Mouse (Mus musculus) liver, embryonic 16.5 days (tissue): ENCODE data around the gene Sept14. TPM values are rescaled to one million over a fixed set of nuclear protein-coding genes. Genes with fewer than 3 reads are reported as not detected.
A peak's percentile ranks its signal among the peaks of the same experiment; 100 is the strongest.
"Not testable (repeated sequence)": the region's sequence is repeated elsewhere in the genome, so short reads cannot be mapped to it uniquely, and the experiment has no call there.

Experiments
- ATAC-seq: fragments of 200-750 bp; cut with Nextera tagmentation; 2 replicates; pipeline ENCODE4 v1.8.0; 2017; ENCODE audit warnings: low read depth, mild to moderate bottlenecking, moderate number of reproducible peaks, moderate library complexity
- H3K27ac ChIP-seq: fragments of 300-500 bp; sonication (generic); 2 replicates; pipeline ENCODE4 v1.5.1; 2014; ENCODE audit warnings: mild to moderate bottlenecking, low read length
- H3K27me3 ChIP-seq: fragments of 300-500 bp; sonication (generic); 2 replicates; pipeline ENCODE4 v1.6.1; 2014; ENCODE audit warnings: low read depth, low read length, mixed read lengths; ENCODE audit not compliant: control insufficient read depth, insufficient read depth
- H3K36me3 ChIP-seq: fragments of 300-500 bp; sonication (generic); 2 replicates; pipeline ENCODE4 v1.6.1; 2014; ENCODE audit warnings: mild to moderate bottlenecking; ENCODE audit not compliant: control insufficient read depth, insufficient read depth
- H3K4me1 ChIP-seq: fragments of 300-500 bp; sonication (generic); 2 replicates; pipeline ENCODE4 v1.6.1; 2014; ENCODE audit warnings: low read depth, low read length, mixed read lengths; ENCODE audit not compliant: control insufficient read depth
- H3K4me2 ChIP-seq: fragments of 300-500 bp; sonication (generic); 2 replicates; pipeline ENCODE4 v1.6.1; 2014; ENCODE audit warnings: low read depth, low read length, mixed read lengths
- H3K4me3 ChIP-seq: fragments of 300-500 bp; sonication (generic); 2 replicates; pipeline ENCODE4 v1.5.1; 2014; ENCODE audit warnings: low read depth, mild to moderate bottlenecking, low read length
- H3K9ac ChIP-seq: fragments of 300-500 bp; sonication (generic); 2 replicates; pipeline ENCODE4 v1.6.1; 2014; ENCODE audit warnings: low read depth, low read length
- H3K9me3 ChIP-seq: fragments of 300-500 bp; sonication (generic); replicated peaks from 2 replicates; pipeline ENCODE4 v1.6.1; 2016; ENCODE audit warnings: low read length; ENCODE audit not compliant: control insufficient read depth
- WGBS: fragments of 180-500 bp; shearing (Covaris S2); extraction: QIAGEN DNeasy Blood & Tissue Kit; methylation state at CpG from one replicate; pipeline ENCODE4 v1.1.7; 2014; ENCODE audit not compliant: insufficient replicate concordance; 5-methylcytosine and 5-hydroxymethylcytosine counted together
- polyA plus RNA-seq: library from polyadenylated mRNA; unstranded; fragments of >200 nt; fragmentation: Nextera tagmentation; extraction: Ambion mirVana; gene quantifications from 2 replicates; pipeline ENCODE4 v1.2.1, GENCODE M21; 2015

Sept14 gene
- polyA plus RNA-seq, 1 experiment from 2014 or later = not detected

GRCm38 (mm10) chr5:129700506-129700905, 7.8 kb downstream of the Sept14 start:
- Histone ChIP-seq H3K27ac (no peak overlapping the region), H3K4me1 (no peaks in the 10 kb centered on the region), H3K4me3 (no peak overlapping the region), H3K9me3 (no peaks in the 10 kb centered on the region), H3K36me3 (no peaks in the 10 kb centered on the region), H3K4me2 (no peak overlapping the region), H3K27me3 (peaks cover 5% of the 10 kb centered on the region; the same call in 1 of the 2 replicates), H3K9ac (no peak overlapping the region)
- 29% methylated on average over 2 of the region's 2 CpGs for WGBS
- no peak for ATAC-seq

GRCm38 (mm10) chr5:129690528-129690927, 17.8 kb downstream of the Sept14 start:
- no peaks in the 10 kb centered on the region for H3K4me1 ChIP-seq
- H3K36me3 ChIP-seq = no peaks in the 10 kb centered on the region
- no peak overlapping the region for H3K9ac ChIP-seq
- no peak overlapping the region for H3K4me3 ChIP-seq
- no peak for ATAC-seq
- no peak overlapping the region for H3K27ac ChIP-seq
- no peak overlapping the region for H3K4me2 ChIP-seq
- WGBS = 55% methylated on average over 3 of the region's 3 CpGs
- H3K9me3 ChIP-seq = no peaks in the 10 kb centered on the region
- H3K27me3 ChIP-seq = no peaks in the 10 kb centered on the region

GRCm38 (mm10) chr5:129687621-129688020, 20.7 kb downstream of the Sept14 start:
- no peak overlapping the region for H3K27ac ChIP-seq
- WGBS = 63% methylated on average over 7 of the region's 7 CpGs
- no peak overlapping the region for H3K4me3 ChIP-seq
- no peak for ATAC-seq
- no peaks in the 10 kb centered on the region for H3K27me3 ChIP-seq
- H3K36me3 ChIP-seq = no peaks in the 10 kb centered on the region
- no peak overlapping the region for H3K4me2 ChIP-seq
- no peaks in the 10 kb centered on the region for H3K4me1 ChIP-seq
- H3K9ac ChIP-seq = no peak overlapping the region
- H3K9me3 ChIP-seq = no peaks in the 10 kb centered on the region

DNA sequence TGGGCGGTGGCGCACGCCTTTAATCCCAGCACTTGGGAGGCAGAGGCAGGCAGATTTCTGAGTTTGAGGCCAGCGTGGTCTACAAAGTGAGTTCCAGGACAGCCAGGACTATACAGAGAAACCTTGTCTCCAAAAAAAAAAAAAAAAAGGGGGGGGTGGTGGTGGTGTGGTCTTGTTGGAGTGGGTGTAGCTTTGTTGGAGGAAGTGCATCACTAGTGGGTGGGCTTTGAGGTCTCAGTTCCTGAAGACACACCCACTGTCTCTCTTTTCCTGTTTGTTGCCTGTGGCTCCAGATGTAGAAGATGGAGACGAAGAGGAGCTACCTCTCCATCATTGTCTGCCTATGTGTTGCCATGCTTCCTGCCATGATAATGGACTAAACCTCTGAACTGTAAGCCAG, 23.2 kb downstream of the Sept14 start:
- not testable (repeated sequence) for H3K4me3 ChIP-seq, H3K36me3 ChIP-seq, ATAC-seq, H3K9me3 ChIP-seq, H3K27ac ChIP-seq, H3K4me2 ChIP-seq, H3K4me1 ChIP-seq, H3K9ac ChIP-seq, H3K27me3 ChIP-seq
- 66% methylated on average over 5 of the region's 5 CpGs for WGBS

DNA sequence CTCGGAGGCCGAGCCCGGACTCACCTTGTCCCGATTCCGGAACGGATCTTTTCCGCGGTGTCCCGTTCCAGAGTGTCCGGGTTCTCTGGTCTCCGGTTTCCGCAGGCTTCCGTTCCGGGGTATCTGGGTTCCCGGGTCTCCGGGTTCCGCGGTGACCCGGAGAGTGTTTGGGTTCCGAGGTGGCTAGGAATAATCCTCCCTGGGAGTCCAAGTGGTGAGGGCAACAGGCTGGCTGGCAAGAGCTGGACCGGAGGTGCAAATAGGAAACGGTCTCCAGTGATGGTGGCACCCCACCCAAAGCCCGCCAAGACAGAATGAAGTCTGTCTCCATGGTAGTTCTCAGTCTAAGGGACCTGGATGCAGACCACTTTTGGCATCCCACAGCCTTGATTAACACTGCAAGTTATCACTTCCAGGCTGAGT, 38.3 kb downstream of the Sept14 start, which contains the start of gene Zfp11:
Gene Zfp11 (minus strand): TSS at position 64 of the 423 bp plus-strand sequence.
- Histone ChIP-seq H3K4me2 (peak within 1 kb of the TSS; percentile 54), H3K27ac (no peak within 1 kb of the TSS), H3K9me3 (no peaks in the 10 kb centered on the region), H3K36me3 (no peaks in the 10 kb centered on the region), H3K4me3 (peak within 1 kb of the TSS; percentile 71), H3K9ac (peak within 1 kb of the TSS; percentile 72), H3K27me3 (no peaks in the 10 kb centered on the region), H3K4me1 (no peaks in the 10 kb centered on the region)
- ATAC-seq = peak; percentile 74
- WGBS = 1% methylated on average over 23 of the region's 23 CpGs

DNA sequence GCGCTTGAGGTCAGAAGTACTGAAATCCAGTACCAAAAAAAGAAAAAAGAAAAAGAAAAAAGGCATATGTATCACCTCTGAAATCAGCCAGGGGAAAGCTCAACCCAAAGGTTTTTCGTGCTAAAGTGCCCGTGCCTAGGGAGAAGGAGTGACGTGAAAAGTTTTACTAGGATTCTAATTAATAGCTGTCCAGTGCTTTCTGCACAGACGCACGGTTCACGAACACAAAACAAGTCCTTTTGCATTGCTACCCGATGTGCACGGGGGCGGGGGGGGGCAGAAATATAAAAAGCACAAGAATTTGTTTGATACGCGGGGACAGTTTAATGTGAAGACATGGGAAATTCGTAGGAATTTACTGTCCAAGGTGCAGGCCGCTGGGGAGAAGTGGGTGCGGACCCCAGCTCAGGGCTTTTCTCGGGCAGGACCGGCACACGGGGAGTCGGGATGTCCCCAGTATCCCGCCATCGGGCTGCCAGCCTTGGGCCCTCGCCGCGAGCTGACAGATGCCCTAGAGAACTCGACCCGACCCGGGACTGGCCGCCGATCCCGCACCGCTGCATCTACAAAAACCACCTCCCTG, 38.8 kb downstream of the Sept14 start:
- Histone ChIP-seq H3K9me3 (no peaks in the 10 kb centered on the region), H3K4me1 (no peaks in the 10 kb centered on the region), H3K4me3 (peak overlapping the region; percentile 71), H3K36me3 (no peaks in the 10 kb centered on the region), H3K9ac (peak overlapping the region; percentile 72), H3K27me3 (no peaks in the 10 kb centered on the region), H3K27ac (no peak overlapping the region), H3K4me2 (peak overlapping the region; percentile 54)
- ATAC-seq = no peak
- under 1% methylated on average over 31 of the region's 31 CpGs for WGBS

DNA sequence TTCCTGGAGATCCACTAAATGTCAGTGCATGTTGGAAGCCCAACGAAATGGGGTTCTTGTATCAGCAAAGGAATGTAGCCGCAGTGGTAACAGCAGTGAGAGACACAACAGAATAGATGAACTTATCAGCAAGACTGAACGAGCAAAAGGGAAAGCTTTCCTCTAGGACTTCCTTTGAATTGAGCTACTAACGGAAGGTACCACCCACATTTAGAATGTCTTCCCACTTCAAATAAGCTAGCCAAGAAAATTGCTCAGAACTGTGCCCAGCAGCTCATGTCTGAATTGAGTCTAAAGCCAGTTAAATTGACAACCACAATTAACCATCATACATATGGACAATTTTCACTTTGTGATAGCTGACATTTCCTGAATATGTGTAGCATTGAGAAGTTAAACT, 40.5 kb downstream of the Sept14 start:
- Histone ChIP-seq H3K4me1 (no peaks in the 10 kb centered on the region), H3K9me3 (no peaks in the 10 kb centered on the region), H3K27me3 (no peaks in the 10 kb centered on the region), H3K36me3 (no peaks in the 10 kb centered on the region), H3K27ac (no peak overlapping the region), H3K4me2 (no peak overlapping the region), H3K9ac (no peak overlapping the region), H3K4me3 (no peak overlapping the region)
- no peak for ATAC-seq
- 56% methylated on average over 4 of the region's 4 CpGs for WGBS

GRCm38 (mm10) chr5:129666271-129666909, 41.9 kb downstream of the Sept14 start:
- Histone ChIP-seq H3K4me2 (no peak overlapping the region), H3K36me3 (no peaks in the 10 kb centered on the region), H3K9ac (no peak overlapping the region), H3K9me3 (no peaks in the 10 kb centered on the region), H3K4me3 (no peak overlapping the region), H3K27me3 (no peaks in the 10 kb centered on the region), H3K27ac (no peak overlapping the region), H3K4me1 (no peaks in the 10 kb centered on the region)
- no peak for ATAC-seq
- WGBS = 62% methylated on average over 10 of the region's 10 CpGs

GRCm38 (mm10) chr5:129664090-129664489, 44.2 kb downstream of the Sept14 start:
- H3K27me3 ChIP-seq = no peaks in the 10 kb centered on the region
- ATAC-seq = no peak
- WGBS = 69% methylated on average over 5 of the region's 5 CpGs
- no peaks in the 10 kb centered on the region for H3K36me3 ChIP-seq
- H3K4me3 ChIP-seq = no peak overlapping the region
- H3K4me1 ChIP-seq = no peaks in the 10 kb centered on the region
- H3K4me2 ChIP-seq = no peak overlapping the region
- no peak overlapping the region for H3K27ac ChIP-seq
- H3K9me3 ChIP-seq = no peaks in the 10 kb centered on the region
- H3K9ac ChIP-seq = no peak overlapping the region
